Mouse (Mus musculus): ENCODE results near the gene Dlec1. TPM values are rescaled to one million over a fixed set of nuclear protein-coding genes. Genes with fewer than 3 reads are reported as not detected.

Dlec1 gene
- polyA plus RNA-seq, 1 experiment from 2014 or later: 0.56 TPM

DNA sequence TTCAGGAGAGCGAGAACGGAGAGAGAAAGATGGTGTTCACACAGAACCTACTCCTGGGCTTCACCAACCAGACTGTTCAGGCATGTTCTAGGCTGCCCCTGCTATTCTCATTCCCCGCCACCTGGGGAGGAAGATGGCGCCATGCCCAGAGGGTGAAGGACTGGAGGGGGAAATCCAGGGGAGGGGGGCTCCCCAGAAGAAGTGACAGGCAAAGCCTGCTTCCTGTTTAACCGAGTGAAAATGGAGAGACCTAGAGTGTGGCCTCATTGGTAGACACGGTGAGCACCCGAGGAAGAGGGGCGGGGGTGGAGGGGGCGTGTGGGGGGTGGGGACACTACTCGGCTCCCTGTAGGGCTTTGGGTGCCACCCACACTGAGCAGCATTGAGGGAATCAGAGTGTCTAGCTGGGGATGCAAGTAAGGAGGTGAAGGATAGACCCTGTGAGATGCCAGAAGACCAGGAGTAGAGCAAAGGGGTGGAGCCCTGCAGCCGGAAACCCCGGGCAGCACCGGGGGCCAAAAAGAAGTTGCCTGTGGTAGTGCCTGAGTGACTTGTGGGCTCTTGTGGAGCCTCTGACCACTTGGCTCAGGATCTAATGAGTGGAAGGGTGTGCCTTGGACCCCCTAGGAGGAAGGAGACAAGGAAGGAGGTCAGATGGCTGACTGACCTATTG is 44.0 kb downstream of the Dlec1 start:
- Histone ChIP-seq H3K9ac (replicated peaks) (no peak overlapping the region), H3K27ac (replicated peaks) (no peak overlapping the region), H3K4me1 (no peaks in the 10 kb centered on the region), H3K36me3 (no peaks in the 10 kb centered on the region), H3K4me3 (no peak overlapping the region), H3K4me2 (replicated peaks) (no peak overlapping the region), H3K27me3 (0 out of 2 replicates have a peak, but pooled peaks cover 3% of the 10 kb centered on the region), H3K9me3 (no peaks in the 10 kb centered on the region)
- no peak for ATAC-seq (ENCODE audit: low FRiP score, low read depth)
- WGBS: 85% methylated on average over 13 of the region's 13 CpGs

DNA sequence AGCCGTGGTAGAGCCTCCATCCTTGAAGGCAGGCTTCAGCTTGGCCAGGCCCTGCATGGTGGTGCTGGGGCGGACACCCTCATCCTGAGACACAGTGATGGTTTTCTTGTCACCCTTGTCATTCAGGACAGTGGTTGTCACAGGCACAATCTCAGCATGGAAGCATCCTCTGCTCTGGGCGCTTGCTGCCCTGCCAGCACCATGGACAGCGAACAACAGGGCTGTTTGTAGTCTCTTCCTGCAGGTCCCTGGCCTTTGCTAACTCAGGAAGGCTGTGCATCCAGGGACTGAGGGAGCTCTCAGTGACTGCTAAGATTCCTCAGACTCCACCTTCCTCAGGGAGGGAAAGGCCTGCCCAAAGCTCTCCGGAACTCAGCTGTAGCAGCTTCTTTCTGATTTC is 47.3 kb downstream of the Dlec1 start:
- Histone ChIP-seq H3K27me3 (peaks cover 5% of the 10 kb centered on the region; the same call in 1 of the 2 replicates), H3K36me3 (no peaks in the 10 kb centered on the region), H3K27ac (replicated peaks) (no peak overlapping the region), H3K9ac (replicated peaks) (no peak overlapping the region), H3K4me2 (replicated peaks) (no peak overlapping the region), H3K4me1 (no peaks in the 10 kb centered on the region), H3K4me3 (no peak overlapping the region), H3K9me3 (no peaks in the 10 kb centered on the region)
- 26% methylated on average over 5 of the region's 5 CpGs for WGBS
- ATAC-seq (ENCODE audit: low FRiP score, low read depth): no peak

DNA sequence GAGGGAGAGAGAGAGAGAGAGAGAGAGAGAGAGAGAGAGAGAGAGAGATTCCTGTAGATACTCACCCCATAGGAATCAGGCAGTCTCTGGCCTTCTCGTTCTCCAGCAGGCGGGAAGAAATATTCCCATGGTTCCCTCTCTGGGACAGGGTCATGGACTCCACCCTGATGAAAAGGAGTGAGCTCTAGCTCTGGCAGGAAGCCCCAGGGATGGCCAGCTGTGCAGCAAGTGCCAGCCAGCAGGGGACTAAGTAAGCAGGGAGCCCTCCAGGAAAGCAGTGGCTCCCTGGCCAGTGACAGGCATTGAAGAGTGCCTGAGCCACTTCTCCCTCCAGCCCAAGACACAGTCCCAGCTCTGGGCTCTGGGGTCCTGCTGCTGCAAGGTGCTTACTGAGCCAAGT is 49.5 kb downstream of the Dlec1 start:
- H3K27me3 ChIP-seq: peaks cover 23% of the 10 kb centered on the region
- no peak overlapping the region for H3K4me3 ChIP-seq
- no peaks in the 10 kb centered on the region for H3K36me3 ChIP-seq
- 67% methylated on average over 2 of the region's 2 CpGs for WGBS
- H3K9ac ChIP-seq (replicated peaks): no peak overlapping the region
- H3K4me2 ChIP-seq (replicated peaks): no peak overlapping the region
- no peak for ATAC-seq (ENCODE audit: low FRiP score, low read depth)
- H3K27ac ChIP-seq (replicated peaks): no peak overlapping the region
- H3K4me1 ChIP-seq: no peaks in the 10 kb centered on the region; the same call in 1 of the 2 replicates
- H3K9me3 ChIP-seq: no peaks in the 10 kb centered on the region

DNA sequence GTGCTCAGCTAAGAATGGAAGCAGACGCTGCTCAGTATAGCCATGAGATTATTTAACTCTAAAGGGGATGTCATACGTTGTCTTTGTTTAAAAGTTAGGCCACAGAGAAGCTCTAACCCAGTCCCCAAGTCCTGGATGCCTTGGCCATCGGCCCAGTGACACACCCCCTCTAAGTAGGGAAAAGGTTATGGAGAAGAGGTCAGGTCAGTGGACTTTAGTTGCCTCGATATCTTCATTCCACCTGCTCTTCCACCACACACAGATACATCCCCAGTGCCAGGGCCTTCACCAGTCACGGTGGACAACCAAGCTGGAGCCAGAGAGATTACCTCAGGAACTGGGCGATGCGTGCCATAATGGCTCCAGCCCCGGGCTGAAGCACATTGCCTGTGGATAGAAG is 53.1 kb downstream of the Dlec1 start:
- H3K27me3 ChIP-seq: peaks cover 39% of the 10 kb centered on the region

DNA sequence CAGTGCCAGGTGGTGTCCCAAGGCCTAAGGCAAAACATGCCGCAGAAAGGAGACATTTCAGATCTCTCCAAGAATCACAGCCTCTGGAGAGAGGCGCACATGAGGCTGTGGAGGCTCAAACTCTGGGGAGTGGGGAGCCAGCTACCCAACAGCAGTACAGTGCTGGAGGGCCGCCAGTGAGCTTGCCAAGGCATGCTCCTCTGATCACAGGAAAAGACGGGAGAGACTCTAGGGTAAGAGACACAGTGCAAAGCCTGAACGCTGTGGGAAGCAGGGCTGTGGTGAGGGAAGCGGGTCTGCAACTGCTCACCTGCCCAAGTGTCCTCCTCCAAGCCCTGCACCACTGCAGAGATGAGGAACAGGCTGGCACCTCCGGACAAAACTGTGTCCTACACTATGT is 53.5 kb downstream of the Dlec1 start:
- H3K9me3 ChIP-seq: no peaks in the 10 kb centered on the region
- H3K9ac ChIP-seq (replicated peaks): no peak overlapping the region
- 59% methylated on average over 7 of the region's 7 CpGs for WGBS
- H3K4me2 ChIP-seq (replicated peaks): 0 out of 2 replicates have a peak overlapping the region, but pooled peaks have one; percentile 70
- no peak overlapping the region for H3K27ac ChIP-seq (replicated peaks)
- H3K4me1 ChIP-seq: no peaks in the 10 kb centered on the region; the same call in 1 of the 2 replicates
- no peak overlapping the region for H3K4me3 ChIP-seq
- H3K36me3 ChIP-seq: no peaks in the 10 kb centered on the region
- peaks cover 39% of the 10 kb centered on the region for H3K27me3 ChIP-seq
- no peak for ATAC-seq (ENCODE audit: low FRiP score, low read depth)

More for the DNA sequence above, 53.1 kb downstream of the Dlec1 start:
- 87% methylated on average over 8 of the region's 8 CpGs for WGBS
- ATAC-seq (ENCODE audit: low FRiP score, low read depth): no peak
- Histone ChIP-seq H3K36me3 (no peaks in the 10 kb centered on the region), H3K27ac (replicated peaks) (no peak overlapping the region), H3K4me2 (replicated peaks) (no peak overlapping the region), H3K9me3 (no peaks in the 10 kb centered on the region), H3K4me1 (no peaks in the 10 kb centered on the region; the same call in 1 of the 2 replicates), H3K9ac (replicated peaks) (no peak overlapping the region), H3K4me3 (no peak overlapping the region)

DNA sequence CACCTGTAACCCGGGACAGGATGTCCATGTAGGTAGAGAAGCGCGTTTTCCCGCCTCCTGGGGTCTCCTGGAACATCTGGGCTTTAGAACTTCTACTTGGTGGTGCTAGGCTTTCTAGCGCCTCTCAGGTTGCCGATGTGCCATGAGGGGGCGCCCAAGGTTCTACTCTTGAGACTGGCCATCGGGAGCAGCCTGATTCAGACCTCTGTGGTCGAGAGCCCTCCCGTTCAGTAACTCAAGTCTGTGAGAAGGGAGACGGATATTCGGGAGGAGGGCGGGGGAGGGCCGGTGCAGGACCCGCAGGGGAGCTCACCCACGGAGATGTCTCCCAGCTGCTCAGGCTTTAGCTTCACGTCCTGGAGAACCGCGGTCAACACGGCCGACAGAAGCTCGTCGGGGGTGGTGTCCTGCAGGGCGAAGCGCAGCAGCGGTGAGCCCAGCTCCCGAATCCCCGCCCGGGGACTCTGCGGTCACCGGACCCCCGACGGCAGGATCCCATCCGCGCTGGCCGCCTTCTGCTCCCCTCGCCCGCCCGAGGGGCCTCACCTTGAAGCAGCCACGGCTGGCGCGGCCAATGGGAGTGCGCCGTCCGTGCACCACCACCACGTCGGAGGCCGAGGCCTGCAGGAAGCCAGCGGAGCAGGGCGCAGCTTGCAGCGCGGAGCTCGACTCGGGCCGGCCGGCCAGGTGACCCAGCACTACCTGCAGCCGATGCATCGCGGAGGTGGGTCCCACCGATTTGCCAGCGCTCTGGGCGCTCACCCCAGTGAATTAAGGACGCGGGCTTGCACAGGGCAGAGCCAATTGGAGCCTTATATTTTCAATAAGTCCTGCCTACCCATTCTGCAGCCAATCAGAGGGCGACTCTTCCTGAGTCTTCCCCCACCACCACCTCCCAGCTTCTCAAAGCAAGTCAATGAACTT is 54.3 kb downstream of the Dlec1 start, which contains the start of gene Acaa1b:
Acaa1b (minus strand) TSS at position 816 of the 924 bp plus-strand sequence.
- ATAC-seq (ENCODE audit: low FRiP score, low read depth): peak; percentile 92
- 1% methylated on average over 65 of the region's 65 CpGs for WGBS
- no peaks in the 10 kb centered on the region for H3K9me3 ChIP-seq
- H3K36me3 ChIP-seq: no peaks in the 10 kb centered on the region
- peak within 1 kb of the TSS; percentile 43 for H3K9ac ChIP-seq (replicated peaks)
- H3K4me1 ChIP-seq: no peaks in the 10 kb centered on the region; the same call in 1 of the 2 replicates
- peak within 1 kb of the TSS; percentile 55 for H3K4me3 ChIP-seq
- H3K4me2 ChIP-seq (replicated peaks): peak within 1 kb of the TSS; percentile 70
- H3K27me3 ChIP-seq: peaks cover 39% of the 10 kb centered on the region
- no peak within 1 kb of the TSS for H3K27ac ChIP-seq (replicated peaks)

DNA sequence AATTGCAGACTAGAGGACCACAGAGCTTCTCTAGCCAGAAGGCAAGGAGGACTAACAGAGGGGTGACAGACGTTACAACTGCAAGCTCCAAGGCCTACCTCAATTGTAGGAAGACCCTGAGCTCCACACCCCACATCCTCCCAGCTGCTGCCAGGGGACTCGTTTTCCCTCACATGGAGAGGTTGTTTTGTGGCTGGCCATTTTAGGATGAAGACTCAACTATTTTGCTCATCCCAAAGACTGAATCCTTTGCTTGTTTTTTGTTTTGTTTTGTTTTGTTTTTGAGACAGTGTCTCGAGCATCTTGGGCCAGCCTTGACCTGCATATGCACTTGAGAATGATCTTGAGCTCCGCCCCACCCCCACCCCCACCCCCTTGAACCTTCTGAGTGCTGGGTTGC is 56.6 kb downstream of the Dlec1 start, which contains the start of gene Gm47289:
Gm47289 (plus strand) TSS at position 301 of the 400 bp plus-strand sequence.
- Histone ChIP-seq H3K27me3 (peaks cover 39% of the 10 kb centered on the region), H3K9ac (replicated peaks) (no peak within 1 kb of the TSS), H3K4me1 (no peaks in the 10 kb centered on the region; the same call in 1 of the 2 replicates), H3K4me3 (no peak within 1 kb of the TSS), H3K4me2 (replicated peaks) (no peak within 1 kb of the TSS), H3K27ac (replicated peaks) (no peak within 1 kb of the TSS), H3K9me3 (no peaks in the 10 kb centered on the region), H3K36me3 (no peaks in the 10 kb centered on the region)
- 63% methylated on average over 4 of the region's 4 CpGs for WGBS
- no peak for ATAC-seq (ENCODE audit: low FRiP score, low read depth)

DNA sequence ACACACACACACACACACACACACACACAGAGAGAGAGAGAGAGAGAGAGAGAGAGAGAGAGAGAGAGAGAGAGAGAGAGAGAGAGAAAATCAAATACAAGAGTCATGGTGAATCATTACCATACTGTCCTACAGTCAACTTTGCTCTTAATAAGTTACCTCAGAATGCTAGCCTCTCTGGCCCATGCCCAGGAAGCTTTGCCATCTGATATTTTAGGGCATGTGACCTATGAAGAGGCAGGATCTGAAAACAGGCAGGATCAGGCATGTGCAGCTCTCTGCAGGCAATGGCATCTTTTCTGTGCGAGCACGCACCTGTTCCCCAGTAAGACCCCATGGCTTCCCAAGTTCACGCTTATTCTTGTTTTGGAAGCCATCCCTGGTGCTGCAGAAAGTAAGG is 58.4 kb downstream of the Dlec1 start:
- WGBS: 87% methylated on average over 3 of the region's 3 CpGs

DNA sequence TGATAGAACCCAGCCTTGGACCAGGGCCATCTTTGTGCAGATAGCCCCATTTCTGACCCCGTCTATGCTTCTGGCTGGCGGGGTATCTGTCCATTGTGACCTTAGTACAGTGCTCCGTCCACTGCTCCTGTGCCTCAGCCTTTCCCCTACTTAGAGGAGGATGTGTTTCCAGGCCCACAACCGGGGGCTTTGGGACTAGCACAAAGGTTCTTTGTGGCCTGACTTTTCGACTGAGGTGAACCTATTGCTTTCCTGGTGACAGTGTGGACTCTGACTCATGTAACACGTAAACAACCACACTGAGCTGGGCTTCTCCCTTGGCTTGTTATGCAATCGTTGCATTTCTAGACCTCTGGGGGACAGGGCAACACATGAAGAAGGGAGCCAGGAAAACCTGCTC is 62.5 kb downstream of the Dlec1 start:
- Histone ChIP-seq H3K9ac (replicated peaks) (no peak overlapping the region), H3K27ac (replicated peaks) (no peak overlapping the region), H3K27me3 (no peaks in the 10 kb centered on the region), H3K36me3 (no peaks in the 10 kb centered on the region), H3K4me1 (no peaks in the 10 kb centered on the region), H3K9me3 (no peaks in the 10 kb centered on the region), H3K4me2 (replicated peaks) (no peak overlapping the region), H3K4me3 (no peak overlapping the region)
- ATAC-seq (ENCODE audit: low FRiP score, low read depth): no peak
- 89% methylated on average over 7 of the region's 7 CpGs for WGBS

More for the DNA sequence above, 58.4 kb downstream of the Dlec1 start:
- H3K36me3 ChIP-seq: no peaks in the 10 kb centered on the region
- no peak overlapping the region for H3K27ac ChIP-seq (replicated peaks)
- H3K4me3 ChIP-seq: no peak overlapping the region
- H3K4me2 ChIP-seq (replicated peaks): no peak overlapping the region
- H3K27me3 ChIP-seq: peaks cover 26% of the 10 kb centered on the region
- H3K4me1 ChIP-seq: no peaks in the 10 kb centered on the region; the same call in 1 of the 2 replicates
- no peak overlapping the region for H3K9ac ChIP-seq (replicated peaks)
- H3K9me3 ChIP-seq: no peaks in the 10 kb centered on the region
- no peak for ATAC-seq (ENCODE audit: low FRiP score, low read depth)

DNA sequence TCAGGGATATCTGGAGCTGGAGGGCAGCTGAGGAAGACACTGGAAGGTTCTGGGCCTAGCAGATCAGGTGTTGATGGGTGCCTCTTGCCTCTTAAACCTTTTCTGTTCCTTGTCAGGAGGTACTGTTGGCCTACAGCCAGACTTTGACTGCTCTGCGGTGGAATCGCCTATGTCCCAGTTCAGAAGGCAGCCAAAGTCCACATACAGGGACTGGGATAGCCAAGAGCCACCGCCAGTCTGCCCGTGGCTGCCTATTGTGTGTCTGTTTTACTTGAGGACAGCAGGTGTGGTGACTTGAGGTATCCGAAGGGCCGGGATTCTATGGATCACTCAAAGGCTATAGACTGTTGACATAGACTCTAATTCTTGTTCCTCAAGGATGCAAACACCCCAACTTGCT is 63.3 kb downstream of the Dlec1 start:
- no peak overlapping the region for H3K9ac ChIP-seq (replicated peaks)
- WGBS: 94% methylated on average over 6 of the region's 6 CpGs
- no peak overlapping the region for H3K4me2 ChIP-seq (replicated peaks)
- no peak for ATAC-seq (ENCODE audit: low FRiP score, low read depth)
- H3K4me1 ChIP-seq: no peaks in the 10 kb centered on the region
- H3K4me3 ChIP-seq: no peak overlapping the region
- no peaks in the 10 kb centered on the region for H3K27me3 ChIP-seq
- H3K36me3 ChIP-seq: no peaks in the 10 kb centered on the region
- H3K9me3 ChIP-seq: no peaks in the 10 kb centered on the region
- H3K27ac ChIP-seq (replicated peaks): no peak overlapping the region

DNA sequence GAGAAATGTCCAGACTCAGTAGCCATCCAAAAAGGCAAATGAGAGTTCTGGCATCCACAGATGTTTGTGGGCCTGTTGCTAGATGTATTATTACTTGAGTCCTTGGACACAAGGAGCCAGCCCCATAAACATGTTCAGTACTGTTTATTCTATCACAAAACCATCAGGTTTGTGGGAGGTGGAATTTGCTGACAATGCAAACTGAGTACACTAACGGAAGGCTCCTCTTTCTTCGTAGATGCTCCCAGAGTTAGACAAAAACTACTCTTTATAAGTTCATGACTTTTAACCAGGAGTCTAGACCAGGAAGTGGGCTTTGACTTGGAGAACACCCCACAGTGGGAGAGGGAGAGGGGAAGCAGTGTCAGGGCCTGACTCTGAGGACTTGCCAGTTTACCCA is 65.3 kb downstream of the Dlec1 start:
- Histone ChIP-seq H3K9ac (replicated peaks) (no peak overlapping the region), H3K27ac (replicated peaks) (no peak overlapping the region), H3K27me3 (no peaks in the 10 kb centered on the region), H3K4me3 (no peak overlapping the region), H3K4me1 (no peaks in the 10 kb centered on the region), H3K4me2 (replicated peaks) (no peak overlapping the region), H3K9me3 (no peaks in the 10 kb centered on the region), H3K36me3 (no peaks in the 10 kb centered on the region)
- 96% methylated on average over 2 of the region's 2 CpGs for WGBS
- ATAC-seq (ENCODE audit: low FRiP score, low read depth): no peak

DNA sequence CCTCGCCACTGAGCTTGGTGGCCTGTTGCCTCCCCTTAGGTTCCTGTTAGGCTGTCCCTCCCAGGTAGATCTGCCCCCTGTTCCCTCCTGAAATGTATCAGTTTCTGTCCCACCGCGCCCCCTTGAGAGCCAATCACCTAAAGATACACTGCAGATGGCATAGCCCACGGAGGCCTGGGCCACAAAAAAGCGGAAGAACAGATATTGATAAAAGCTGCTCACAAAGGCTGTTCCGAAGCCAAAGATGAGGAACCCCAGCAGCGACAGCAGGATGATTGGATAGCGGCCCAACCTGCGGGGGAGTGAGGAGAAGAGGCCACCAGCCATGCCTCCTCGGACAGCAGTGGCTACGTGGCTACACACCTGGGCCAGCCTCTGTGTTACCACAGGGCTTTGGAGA is 77.0 kb downstream of the Dlec1 start:
- no peak overlapping the region for H3K27ac ChIP-seq (replicated peaks)
- no peaks in the 10 kb centered on the region for H3K36me3 ChIP-seq
- H3K4me1 ChIP-seq: no peaks in the 10 kb centered on the region
- no peaks in the 10 kb centered on the region for H3K27me3 ChIP-seq
- WGBS: 87% methylated on average over 11 of the region's 11 CpGs
- H3K4me2 ChIP-seq (replicated peaks): no peak overlapping the region
- H3K4me3 ChIP-seq: no peak overlapping the region
- H3K9me3 ChIP-seq: no peaks in the 10 kb centered on the region
- ATAC-seq (ENCODE audit: low FRiP score, low read depth): no peak
- no peak overlapping the region for H3K9ac ChIP-seq (replicated peaks)
